Mouse (Mus musculus): ENCODE results near the gene Chpf.

DNA sequence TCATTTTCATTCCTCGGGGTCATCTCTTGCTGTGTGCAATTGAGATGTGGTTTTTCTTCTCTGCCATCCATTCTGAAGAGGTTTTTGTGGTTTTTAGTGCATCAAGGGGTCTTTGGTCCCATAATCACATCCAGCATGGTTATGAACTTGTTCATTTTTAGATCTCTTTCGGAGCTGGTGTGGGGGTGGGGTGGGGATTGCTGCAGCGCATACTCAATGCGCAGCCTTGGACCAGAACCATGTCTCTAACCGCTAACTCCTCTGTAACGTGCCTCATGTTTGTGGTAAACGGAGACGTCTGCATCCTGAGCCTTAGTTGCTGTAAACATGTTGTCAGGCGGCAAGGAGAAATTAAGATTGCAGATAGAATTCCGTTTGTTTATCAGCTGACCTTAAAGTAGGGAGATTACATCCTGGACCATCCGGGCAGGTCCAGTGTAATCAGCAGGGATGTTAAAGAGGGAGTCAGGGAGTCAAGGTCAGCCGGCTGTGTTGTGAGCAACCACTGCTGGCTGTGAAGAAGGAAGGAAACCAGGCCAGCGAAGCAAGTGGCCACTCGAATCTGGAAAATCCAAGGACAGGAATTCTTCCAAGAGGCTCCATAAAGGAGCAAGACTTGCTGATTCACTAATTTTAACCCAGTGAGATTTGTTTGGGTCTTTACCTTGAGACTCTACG is 37.7 kb upstream of the Chpf start:
- TF ChIP-seq POLR2A (IDR thresholded peaks at IDR 0.05; ENCODE audit: insufficient read length, low read depth) (no peak), USF1 (IDR thresholded peaks at IDR 0.05; ENCODE audit: low read depth) (no peak), MAX (IDR thresholded peaks at IDR 0.05; ENCODE audit: low read depth) (no peak), MYOD1 (IDR thresholded peaks at IDR 0.05; ENCODE audit: control insufficient read depth in 1 of 3, insufficient read length in 2 of 3, low read depth in 2 of 3) (no peak), CEBPB (IDR thresholded peaks at IDR 0.05; ENCODE audit: insufficient read depth, poor library complexity, severe bottlenecking) (no peak), TCF12 (IDR thresholded peaks at IDR 0.05; ENCODE audit: insufficient read depth, poor library complexity, severe bottlenecking) (no peak), MYOG (IDR thresholded peaks at IDR 0.05; ENCODE audit: control insufficient read depth in 1 of 3, insufficient read depth in 1 of 3, insufficient read length in 2 of 3, low read depth in 2 of 3) (no peak), POLR2AphosphoS2 (IDR thresholded peaks at IDR 0.05; ENCODE audit: insufficient read length, low read depth) (no peak), SRF (IDR thresholded peaks at IDR 0.05; ENCODE audit: control insufficient read depth, insufficient read length, low read depth) (no peak), E2F4 (IDR thresholded peaks at IDR 0.05; ENCODE audit: insufficient read depth) (no peak), TCF3 (IDR thresholded peaks at IDR 0.05; ENCODE audit: insufficient read length, low read depth) (no peak)
